Mouse (Mus musculus) myocyte (in vitro differentiated cells): ENCODE results near the gene Nisch.

Source experiments
- E2F4 ChIP-seq: IDR thresholded peaks from one replicate; pipeline ENCODE4 v1.6.1; 2011; ENCODE audit warnings: mild to moderate bottlenecking, control low read depth, moderate library complexity; ENCODE audit not compliant: insufficient read depth
- MAX ChIP-seq: IDR thresholded peaks from one replicate; pipeline ENCODE4 v1.6.1; 2011; ENCODE audit warnings: low read depth, mild to moderate bottlenecking, control low read depth
- MYOG ChIP-seq, 3 experiments: IDR thresholded peaks; one replicate each; pipeline ENCODE4 v1.6.1; 2011; ENCODE audit warnings: control low read depth in 2 of 3, low read depth in 2 of 3, mild to moderate bottlenecking in 2 of 3; ENCODE audit not compliant: insufficient read length in 2 of 3, control insufficient read depth in 1 of 3, insufficient read depth in 1 of 3
- POLR2A ChIP-seq: IDR thresholded peaks from one replicate; pipeline ENCODE4 v1.6.1; 2011; ENCODE audit warnings: low read depth, mild to moderate bottlenecking, control low read depth, moderate library complexity; ENCODE audit not compliant: insufficient read length
- POLR2AphosphoS2 ChIP-seq: IDR thresholded peaks from one replicate; pipeline ENCODE4 v1.6.1; 2011; ENCODE audit warnings: low read depth, control low read depth; ENCODE audit not compliant: insufficient read length
- REST ChIP-seq: IDR thresholded peaks from one replicate; pipeline ENCODE4 v1.6.1; 2011; ENCODE audit warnings: mild to moderate bottlenecking, control low read depth, moderate library complexity; ENCODE audit not compliant: insufficient read depth, insufficient read length
- SRF ChIP-seq: IDR thresholded peaks from one replicate; pipeline ENCODE4 v1.6.1; 2011; ENCODE audit warnings: low read depth; ENCODE audit not compliant: control insufficient read depth, insufficient read length
- TCF12 ChIP-seq: IDR thresholded peaks from one replicate; pipeline ENCODE4 v1.6.1; 2011; ENCODE audit warnings: mild to moderate bottlenecking, control low read depth; ENCODE audit not compliant: poor library complexity, insufficient read depth, severe bottlenecking
- TCF3 ChIP-seq: IDR thresholded peaks from one replicate; pipeline ENCODE4 v1.6.1; 2011; ENCODE audit warnings: low read depth, control low read depth; ENCODE audit not compliant: insufficient read length
- USF1 ChIP-seq: IDR thresholded peaks from one replicate; pipeline ENCODE4 v1.6.1; 2011; ENCODE audit warnings: low read depth, mild to moderate bottlenecking, control low read depth, moderate library complexity

DNA sequence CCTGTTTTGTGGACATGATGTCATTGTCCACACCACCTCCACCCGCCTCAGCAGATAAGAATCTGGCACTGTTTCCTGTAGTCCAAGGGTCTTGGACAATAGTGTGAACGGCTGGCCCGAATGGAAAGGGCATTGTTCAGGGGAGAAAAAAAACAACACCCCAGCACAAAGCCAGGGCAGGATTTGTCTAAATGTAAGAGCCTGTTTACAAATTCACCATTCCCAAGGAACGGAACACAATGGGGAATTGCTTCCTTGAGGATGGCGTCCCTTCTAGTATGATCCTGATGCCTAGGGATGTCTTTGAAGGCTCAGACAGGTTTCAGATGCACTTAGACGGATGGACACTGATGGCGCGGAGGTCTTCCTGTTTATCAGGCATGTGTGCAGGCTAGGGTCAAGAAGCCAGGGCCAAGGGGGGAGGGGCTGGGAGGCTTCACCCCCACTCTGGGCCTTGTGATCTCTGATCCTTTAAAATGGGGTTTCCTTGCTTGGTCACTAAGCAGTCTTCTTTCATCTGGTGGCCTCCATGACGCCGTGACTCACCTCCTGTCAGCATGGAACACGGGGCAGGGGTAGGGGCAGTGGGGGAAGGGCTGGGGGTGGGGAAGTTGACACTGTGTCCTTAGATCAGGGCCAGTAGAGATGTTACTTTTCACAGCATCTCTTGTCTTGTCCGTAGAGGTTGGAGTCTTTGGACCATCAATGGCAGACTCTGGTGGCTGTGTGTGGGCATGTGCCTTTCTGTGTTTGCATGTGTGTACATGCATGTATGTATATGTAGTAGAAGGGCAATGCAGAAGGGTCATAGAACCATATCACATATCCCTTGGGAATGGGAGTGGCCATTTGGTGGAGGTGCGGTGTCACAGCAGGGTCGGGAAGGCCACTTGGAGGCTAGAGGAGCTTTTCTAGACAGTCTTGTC is 16.6 kb upstream of the Nisch start:
- TF ChIP-seq POLR2A (no peak), POLR2AphosphoS2 (no peak), MAX (no peak), MYOG (IDR thresholded peaks at IDR 0.05; ENCODE audit: control insufficient read depth in 1 of 3, insufficient read depth in 1 of 3, insufficient read length in 2 of 3, low read depth in 2 of 3) (no peak), SRF (no peak), E2F4 (no peak), TCF12 (no peak), USF1 (no peak), REST (no peak), TCF3 (no peak)
